ENCODE assay signal across 7 mouse cellular contexts in the genomic region with DNA sequence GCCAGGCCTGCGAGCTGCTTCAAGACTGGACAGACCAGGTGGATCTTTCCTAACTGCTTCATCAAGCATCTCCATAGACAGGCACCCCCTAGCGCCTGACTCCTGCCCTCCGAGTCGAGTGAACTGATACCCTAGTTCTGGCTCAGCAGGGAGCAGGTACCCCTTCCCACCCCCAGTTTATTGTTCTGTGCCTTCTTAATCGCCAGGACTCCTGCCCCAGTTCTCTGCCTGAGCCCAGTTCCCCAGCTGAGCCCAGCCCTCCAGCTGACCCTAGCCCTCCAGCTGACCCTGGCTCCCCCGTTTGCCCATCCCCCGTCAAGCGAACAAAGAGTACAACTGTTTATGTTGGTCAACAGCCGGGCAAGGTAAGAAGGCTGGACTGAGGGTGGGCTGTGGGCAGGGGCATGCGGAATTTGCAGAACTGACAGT. TPM values are rescaled to one million over a fixed set of nuclear protein-coding genes. Genes with fewer than 3 reads are reported as not detected.
DNase-seq lines count a peak whose midpoint lies in the region; ATAC-seq and TF ChIP-seq lines count a peak whose summit lies in the region.

No protein-coding gene starts in this region.

- no peaks in the 10 kb centered on the region for H3K27me3 ChIP-seq in neural tube, embryonic 11.5 days (ENCODE audit: control insufficient read depth, insufficient read depth, low read length)
- H3K27me3 ChIP-seq in limb, embryonic 14.5 days (ENCODE audit: control insufficient read depth, insufficient read depth, low read length), result no peaks in the 10 kb centered on the region
- no peaks in the 10 kb centered on the region for H3K27me3 ChIP-seq in stomach, embryonic 14.5 days (ENCODE audit: control insufficient read depth, insufficient read depth, low read length)

- H3K4me3 ChIP-seq in neural tube, embryonic 11.5 days (ENCODE audit: low read depth, low read length), result peak overlapping the region; percentile 94
- peak overlapping the region; percentile 93 for H3K4me3 ChIP-seq in limb, embryonic 14.5 days (replicated peaks; ENCODE audit: low read length)
- H3K4me3 ChIP-seq in stomach, embryonic 14.5 days (ENCODE audit: low read depth, low read length), result peak overlapping the region; percentile 91

- TF ChIP-seq POLR2A in limb, embryonic 14.5 days (IDR thresholded peaks at IDR 0.05; ENCODE audit: borderline replicate concordance, extremely low read depth, insufficient read depth, insufficient read length), result no peak

- no peak overlapping the region for H3K27ac ChIP-seq in neural tube, embryonic 11.5 days (ENCODE audit: low read depth, low read length)
- 0 out of 2 replicates have a peak overlapping the region, but pooled peaks have one; percentile 8 for H3K27ac ChIP-seq in limb, embryonic 14.5 days (replicated peaks; ENCODE audit: low read depth, low read length)
- no peak overlapping the region; the same call in 1 of the 2 replicates for H3K27ac ChIP-seq in stomach, embryonic 14.5 days (ENCODE audit: low read length)

- 10% methylated on average over 10 of the region's 10 CpGs for WGBS in neural tube, embryonic 11.5 days
- WGBS in limb, embryonic 14.5 days, result 12% methylated on average over 10 of the region's 10 CpGs
- WGBS in stomach, embryonic 14.5 days, result 7% methylated on average over 10 of the region's 10 CpGs

- H3K4me2 ChIP-seq in neural tube, embryonic 11.5 days (ENCODE audit: low read depth), result peak overlapping the region; percentile 88
- H3K4me2 ChIP-seq in limb, embryonic 14.5 days (replicated peaks; ENCODE audit: low read depth, low read length, severe bottlenecking), result peak overlapping the region; percentile 84
- H3K4me2 ChIP-seq in stomach, embryonic 14.5 days (replicated peaks; ENCODE audit: low read depth, low read length), result peak overlapping the region; percentile 78

- peaks cover 23% of the 10 kb centered on the region for H3K36me3 ChIP-seq in neural tube, embryonic 11.5 days (ENCODE audit: control insufficient read depth, insufficient read depth, low read length)
- peaks cover 50% of the 10 kb centered on the region for H3K36me3 ChIP-seq in limb, embryonic 14.5 days (ENCODE audit: control insufficient read depth, insufficient read depth, low read length)
- H3K36me3 ChIP-seq in stomach, embryonic 14.5 days (ENCODE audit: control insufficient read depth, insufficient read depth, low read length), result peaks cover 36% of the 10 kb centered on the region

- no peak for DNase-seq in neural tube, embryonic 11.5 days (ENCODE audit: low spot score)
- DNase-seq in neural tube, embryonic 10.5 days (ENCODE audit: extremely low spot score, low spot score), result no peak
- DNase-seq in limb, embryonic 14.5 days (ENCODE audit: low spot score), result no peak
- no peak for DNase-seq in adipocyte (ENCODE audit: low spot score)

- ATAC-seq in neural tube, embryonic 11.5 days (ENCODE audit: insufficient read depth, low FRiP score, low TSS enrichment), result no peak
- ATAC-seq in erythroblast, adult 5-6 weeks (replicated peaks; ENCODE audit: low FRiP score, poor library complexity, severe bottlenecking), result peak; percentile 55
- no peak for ATAC-seq in limb, embryonic 14.5 days (ENCODE audit: low FRiP score, low read depth)
- ATAC-seq in stomach, embryonic 14.5 days (ENCODE audit: insufficient number of reproducible peaks, insufficient read depth, low FRiP score, low read depth), result no peak
- ATAC-seq in granulocyte monocyte progenitor cell, adult 5-6 weeks (replicated peaks; ENCODE audit: poor library complexity, severe bottlenecking), result no peak

- peaks cover 20% of the 10 kb centered on the region for H3K4me1 ChIP-seq in neural tube, embryonic 11.5 days (ENCODE audit: control insufficient read depth, insufficient read depth, low read length)
- peaks cover 19% of the 10 kb centered on the region for H3K4me1 ChIP-seq in limb, embryonic 14.5 days (ENCODE audit: control insufficient read depth, insufficient read depth, low read length)
- peaks cover 19% of the 10 kb centered on the region for H3K4me1 ChIP-seq in stomach, embryonic 14.5 days (ENCODE audit: control insufficient read depth, insufficient read depth, low read length)

- H3K9ac ChIP-seq in neural tube, embryonic 11.5 days (ENCODE audit: low read length), result peak overlapping the region; percentile 85
- peak overlapping the region; percentile 94 for H3K9ac ChIP-seq in limb, embryonic 14.5 days (ENCODE audit: low read depth, low read length, severe bottlenecking)
- peak overlapping the region; percentile 94 for H3K9ac ChIP-seq in stomach, embryonic 14.5 days (replicated peaks; ENCODE audit: low read depth, low read length)

- no peaks in the 10 kb centered on the region for H3K9me3 ChIP-seq in neural tube, embryonic 11.5 days (ENCODE audit: control insufficient read depth, low read length)
- no peaks in the 10 kb centered on the region for H3K9me3 ChIP-seq in limb, embryonic 14.5 days (ENCODE audit: control insufficient read depth, low read length)
- no peaks in the 10 kb centered on the region for H3K9me3 ChIP-seq in stomach, embryonic 14.5 days (ENCODE audit: control insufficient read depth, low read depth, low read length)

RNA-seq across cellular contexts. Expression of gene Cdt1, which starts 1.1 kb away (rescaled TPM):
- 34.3 and 37.1 TPM in 2 replicates for polyA plus RNA-seq in neural tube, embryonic 11.5 days (2014; fragmentation: Nextera tagmentation; extraction: Ambion mirVana)
- total RNA-seq in erythroblast, adult 5-6 weeks (2015; ENCODE audit: low replicate concordance), result 16.1 and 24.2 TPM in 2 replicates
- total RNA-seq in erythroblast, adult 5-6 weeks (2017; ENCODE audit: low replicate concordance), result 38.2 and 47.5 TPM in 2 replicates
- 79.0 and 103 TPM in 2 replicates for polyA plus RNA-seq in limb, embryonic 14.5 days (2012; rRNA removed)
- polyA plus RNA-seq in limb, embryonic 14.5 days (2014; fragmentation: Nextera tagmentation; extraction: Ambion mirVana), result 34.0 and 34.2 TPM in 2 replicates
- 34.8 and 36.4 TPM in 2 replicates for polyA plus RNA-seq in stomach, embryonic 14.5 days (2014; fragmentation: Nextera tagmentation; extraction: Ambion mirVana)
- total RNA-seq in granulocyte monocyte progenitor cell, adult 5-6 weeks (2014; fragmentation: Nextera tagmentation), result 76.0 and 153 TPM in 2 replicates
- total RNA-seq in granulocyte monocyte progenitor cell, adult 5-6 weeks (2017), result 38.6 and 38.8 TPM in 2 replicates

RNA-seq across cellular contexts. Expression of gene Aprt, which starts 7.8 kb away (rescaled TPM):
- 219 and 243 TPM in 2 replicates for polyA plus RNA-seq in neural tube, embryonic 11.5 days (2014; fragmentation: Nextera tagmentation; extraction: Ambion mirVana)
- 77.1 and 85.7 TPM in 2 replicates for total RNA-seq in erythroblast, adult 5-6 weeks (2015; ENCODE audit: low replicate concordance)
- 20.6 and 30.2 TPM in 2 replicates for total RNA-seq in erythroblast, adult 5-6 weeks (2017; ENCODE audit: low replicate concordance)
- 199 and 217 TPM in 2 replicates for polyA plus RNA-seq in limb, embryonic 14.5 days (2012; rRNA removed)
- polyA plus RNA-seq in limb, embryonic 14.5 days (2014; fragmentation: Nextera tagmentation; extraction: Ambion mirVana), result 348 and 382 TPM in 2 replicates
- polyA plus RNA-seq in stomach, embryonic 14.5 days (2014; fragmentation: Nextera tagmentation; extraction: Ambion mirVana), result 394 and 436 TPM in 2 replicates
- total RNA-seq in granulocyte monocyte progenitor cell, adult 5-6 weeks (2014; fragmentation: Nextera tagmentation), result 276 and 290 TPM in 2 replicates
- total RNA-seq in granulocyte monocyte progenitor cell, adult 5-6 weeks (2017), result 139 and 228 TPM in 2 replicates

RNA-seq across cellular contexts. Expression of gene Piezo1, which starts 17.8 kb away (rescaled TPM):
- polyA plus RNA-seq in neural tube, embryonic 11.5 days (2014; fragmentation: Nextera tagmentation; extraction: Ambion mirVana), result 5.5 and 7.5 TPM in 2 replicates
- 12.1 and 17.1 TPM in 2 replicates for total RNA-seq in erythroblast, adult 5-6 weeks (2015; ENCODE audit: low replicate concordance)
- 14.7 and 23.0 TPM in 2 replicates for total RNA-seq in erythroblast, adult 5-6 weeks (2017; ENCODE audit: low replicate concordance)
- polyA plus RNA-seq in limb, embryonic 14.5 days (2012; rRNA removed), result 93.3 and 120 TPM in 2 replicates
- 20.4 and 20.7 TPM in 2 replicates for polyA plus RNA-seq in limb, embryonic 14.5 days (2014; fragmentation: Nextera tagmentation; extraction: Ambion mirVana)
- 15.6 and 24.2 TPM in 2 replicates for polyA plus RNA-seq in stomach, embryonic 14.5 days (2014; fragmentation: Nextera tagmentation; extraction: Ambion mirVana)
- total RNA-seq in granulocyte monocyte progenitor cell, adult 5-6 weeks (2014; fragmentation: Nextera tagmentation), result 19.4 and 67.1 TPM in 2 replicates
- 15.8 and 22.4 TPM in 2 replicates for total RNA-seq in granulocyte monocyte progenitor cell, adult 5-6 weeks (2017)

RNA-seq across cellular contexts. Expression of gene Galns, which starts 42.4 kb away (rescaled TPM):
- 5.4 and 6.6 TPM in 2 replicates for polyA plus RNA-seq in neural tube, embryonic 11.5 days (2014; fragmentation: Nextera tagmentation; extraction: Ambion mirVana)
- total RNA-seq in erythroblast, adult 5-6 weeks (2015; ENCODE audit: low replicate concordance), result 8.6 and 23.2 TPM in 2 replicates
- 8.6 and 15.5 TPM in 2 replicates for total RNA-seq in erythroblast, adult 5-6 weeks (2017; ENCODE audit: low replicate concordance)
- 14.7 and 17.1 TPM in 2 replicates for polyA plus RNA-seq in limb, embryonic 14.5 days (2012; rRNA removed)
- polyA plus RNA-seq in limb, embryonic 14.5 days (2014; fragmentation: Nextera tagmentation; extraction: Ambion mirVana), result 12.0 and 12.7 TPM in 2 replicates
- polyA plus RNA-seq in stomach, embryonic 14.5 days (2014; fragmentation: Nextera tagmentation; extraction: Ambion mirVana), result 12.6 and 14.6 TPM in 2 replicates
- total RNA-seq in granulocyte monocyte progenitor cell, adult 5-6 weeks (2014; fragmentation: Nextera tagmentation), result 39.0 and 46.3 TPM in 2 replicates
- 36.1 and 46.6 TPM in 2 replicates for total RNA-seq in granulocyte monocyte progenitor cell, adult 5-6 weeks (2017)

RNA-seq across cellular contexts. Expression of gene Trappc2l, which starts 42.5 kb away (rescaled TPM):
- 55.6 and 59.7 TPM in 2 replicates for polyA plus RNA-seq in neural tube, embryonic 11.5 days (2014; fragmentation: Nextera tagmentation; extraction: Ambion mirVana)
- total RNA-seq in erythroblast, adult 5-6 weeks (2015; ENCODE audit: low replicate concordance), result 17.7 and 26.8 TPM in 2 replicates
- total RNA-seq in erythroblast, adult 5-6 weeks (2017; ENCODE audit: low replicate concordance), result 9.1 and 10.2 TPM in 2 replicates
- 96.8 and 129 TPM in 2 replicates for polyA plus RNA-seq in limb, embryonic 14.5 days (2012; rRNA removed)
- polyA plus RNA-seq in limb, embryonic 14.5 days (2014; fragmentation: Nextera tagmentation; extraction: Ambion mirVana), result 70.2 and 70.5 TPM in 2 replicates
- polyA plus RNA-seq in stomach, embryonic 14.5 days (2014; fragmentation: Nextera tagmentation; extraction: Ambion mirVana), result 55.9 and 66.9 TPM in 2 replicates
- total RNA-seq in granulocyte monocyte progenitor cell, adult 5-6 weeks (2014; fragmentation: Nextera tagmentation), result 41.0 and 55.7 TPM in 2 replicates
- 16.1 and 21.7 TPM in 2 replicates for total RNA-seq in granulocyte monocyte progenitor cell, adult 5-6 weeks (2017)
